Mouse (Mus musculus) C2C12 (cell line): ENCODE measurements around the gene Ptprm. TPM values are rescaled to one million over a fixed set of nuclear protein-coding genes. Genes with fewer than 3 reads are reported as not detected.

Experiments
- H3K27me3 ChIP-seq: one replicate; pipeline ENCODE4 v1.6.1; 2011; ENCODE audit not compliant: control insufficient read depth, insufficient read depth, insufficient read length
- H3K36me3 ChIP-seq: one replicate; pipeline ENCODE4 v1.6.1; 2011; ENCODE audit not compliant: control insufficient read depth, insufficient read depth
- H3K4me3 ChIP-seq: one replicate; pipeline ENCODE4 v1.5.1; 2011; ENCODE audit warnings: mild to moderate bottlenecking, control low read depth; ENCODE audit not compliant: poor library complexity, insufficient read depth, severe bottlenecking
- H3K79me2 ChIP-seq: one replicate; pipeline ENCODE4 v1.6.1; 2011; ENCODE audit not compliant: control insufficient read depth, insufficient read depth
- H3K79me3 ChIP-seq: one replicate; pipeline ENCODE4 v1.6.1; 2011; ENCODE audit warnings: low read depth, control low read depth
- H3ac ChIP-seq: one replicate; pipeline ENCODE3; 2011; ENCODE audit warnings: low read depth; ENCODE audit not compliant: control insufficient read depth, insufficient read length
- CEBPB ChIP-seq: IDR thresholded peaks from one replicate; pipeline ENCODE4 v1.6.1; 2011; ENCODE audit warnings: low read depth, mild to moderate bottlenecking, control low read depth, moderate library complexity
- CTCF ChIP-seq: IDR thresholded peaks from one replicate; pipeline ENCODE4 v1.5.1; 2011; ENCODE audit not compliant: control insufficient read depth, insufficient read depth, insufficient read length
- FOSL1 ChIP-seq: IDR thresholded peaks from one replicate; pipeline ENCODE4 v1.8.0; 2011; ENCODE audit warnings: mild to moderate bottlenecking, low read length; ENCODE audit not compliant: poor library complexity, insufficient read depth, severe bottlenecking
- MAX ChIP-seq: IDR thresholded peaks from one replicate; pipeline ENCODE4 v1.6.1; 2011; ENCODE audit warnings: mild to moderate bottlenecking, control low read depth
- MYOD1 ChIP-seq: IDR thresholded peaks from one replicate; pipeline ENCODE4 v1.6.1; 2011; ENCODE audit warnings: low read depth; ENCODE audit not compliant: control insufficient read depth, insufficient read length
- MYOG ChIP-seq: IDR thresholded peaks from one replicate; pipeline ENCODE4 v1.6.1; 2011; ENCODE audit not compliant: control insufficient read depth, insufficient read length; ENCODE audit errors: extremely low read depth
- USF1 ChIP-seq: IDR thresholded peaks from one replicate; pipeline ENCODE4 v1.6.1; 2011; ENCODE audit warnings: low read depth, mild to moderate bottlenecking, control low read depth, moderate library complexity
- polyA plus RNA-seq: library from polyadenylated mRNA; unstranded; fragments of >200 nt; fragmentation: generic; extraction: Trizol; gene quantifications from one replicate; pipeline ENCODE4 v1.2.1, GENCODE M21; 2012; ENCODE audit warnings: missing spikeins

Ptprm gene
- polyA plus RNA-seq, 1 experiment: 4.4 TPM

DNA sequence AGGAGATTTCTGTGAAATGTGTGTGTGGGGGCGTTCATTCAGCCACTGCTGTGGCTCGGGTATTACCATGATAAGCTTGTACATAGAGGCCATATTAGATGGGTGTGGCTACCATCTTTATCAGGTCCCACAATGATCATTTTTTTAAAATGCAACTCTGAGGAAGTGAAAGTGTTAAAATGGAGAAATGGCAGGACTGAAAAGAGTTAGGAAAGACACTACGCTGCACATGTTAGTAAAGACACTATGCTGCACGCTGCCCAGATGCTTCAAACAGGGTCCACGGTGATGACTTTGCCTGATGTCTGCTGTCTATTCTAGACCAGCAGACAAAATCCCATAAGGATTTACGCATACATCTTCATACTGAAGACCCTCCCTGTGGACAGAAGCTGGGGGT lies 298.6 kb downstream of the Ptprm start:
- Histone ChIP-seq H3ac (no peak overlapping the region), H3K27me3 (no peaks in the 10 kb centered on the region)
- TF ChIP-seq MYOG (no peak), CTCF (no peak), FOSL1 (no peak), MYOD1 (no peak), CEBPB (no peak), USF1 (no peak), MAX (no peak)

DNA sequence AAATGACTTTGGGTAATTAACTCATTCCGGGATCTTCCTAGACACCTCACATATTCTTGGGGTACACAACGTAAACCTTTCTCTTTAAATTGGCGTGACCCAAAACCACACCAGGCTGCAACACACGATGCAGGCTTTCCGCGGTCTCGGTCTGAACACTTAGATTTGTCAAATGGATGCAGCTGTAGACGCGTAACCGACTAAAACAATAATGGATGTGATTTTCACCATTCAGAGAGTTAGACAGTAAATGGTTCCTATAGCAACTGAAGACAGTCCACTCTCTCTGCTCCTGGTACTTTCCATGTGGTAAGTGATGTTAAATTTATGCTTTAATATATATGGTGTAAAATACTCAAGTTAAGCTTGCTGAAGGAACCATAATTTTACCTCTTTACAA lies 300.1 kb downstream of the Ptprm start:
- H3K4me3 ChIP-seq: no peak overlapping the region
- no peak overlapping the region for H3ac ChIP-seq
- H3K27me3 ChIP-seq: no peaks in the 10 kb centered on the region
- no peaks in the 10 kb centered on the region for H3K79me3 ChIP-seq
- TF ChIP-seq CEBPB: no peak
- no peak for TF ChIP-seq USF1
- no peak for TF ChIP-seq MAX
- TF ChIP-seq CTCF: no peak
- no peak for TF ChIP-seq FOSL1
- no peak for TF ChIP-seq MYOD1
- no peak for TF ChIP-seq MYOG
- no peaks in the 10 kb centered on the region for H3K36me3 ChIP-seq
- no peaks in the 10 kb centered on the region for H3K79me2 ChIP-seq

More for the DNA sequence above, 298.6 kb downstream of the Ptprm start:
- H3K36me3 ChIP-seq: no peaks in the 10 kb centered on the region
- no peaks in the 10 kb centered on the region for H3K79me3 ChIP-seq
- H3K4me3 ChIP-seq: no peak overlapping the region
- H3K79me2 ChIP-seq: no peaks in the 10 kb centered on the region

DNA sequence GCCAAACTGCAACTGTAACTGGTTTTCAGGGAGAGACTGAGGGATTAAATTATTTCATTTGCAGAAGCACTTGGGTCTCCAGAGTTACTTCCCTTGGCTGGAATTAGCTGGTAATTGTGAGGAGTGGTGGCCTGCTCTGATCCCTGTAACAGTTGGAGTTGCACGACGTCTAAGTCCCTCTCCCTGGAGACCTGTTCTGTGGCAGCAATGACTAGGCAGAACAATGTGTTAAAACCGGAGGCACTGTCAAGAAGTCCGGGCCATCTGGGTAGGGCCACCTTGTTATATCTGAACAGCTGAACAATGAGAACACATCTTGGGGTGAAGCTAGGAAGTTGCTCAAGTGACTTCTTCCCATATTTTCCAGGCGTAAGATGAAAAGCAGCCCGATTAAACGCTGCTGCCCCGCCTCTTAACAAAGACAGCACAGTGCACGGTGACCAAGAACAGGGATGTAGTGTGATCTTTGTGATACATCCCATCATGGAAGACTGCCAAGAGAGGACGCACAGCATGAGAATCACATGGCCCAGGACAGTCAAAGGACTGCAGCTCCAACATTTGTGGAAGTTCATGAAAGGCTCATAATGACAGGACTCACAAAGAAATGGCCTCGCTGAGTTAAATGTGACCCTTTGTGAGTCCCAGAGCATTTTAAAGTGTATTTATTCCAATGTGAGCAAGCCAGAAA lies 301.5 kb downstream of the Ptprm start:
- Histone ChIP-seq H3K36me3 (no peaks in the 10 kb centered on the region), H3ac (no peak overlapping the region), H3K4me3 (no peak overlapping the region), H3K79me2 (no peaks in the 10 kb centered on the region), H3K79me3 (no peaks in the 10 kb centered on the region), H3K27me3 (no peaks in the 10 kb centered on the region)
- TF ChIP-seq MYOG: no peak
- TF ChIP-seq MYOD1: no peak
- no peak for TF ChIP-seq CEBPB
- TF ChIP-seq MAX: no peak
- no peak for TF ChIP-seq FOSL1
- TF ChIP-seq USF1: no peak
- no peak for TF ChIP-seq CTCF

DNA sequence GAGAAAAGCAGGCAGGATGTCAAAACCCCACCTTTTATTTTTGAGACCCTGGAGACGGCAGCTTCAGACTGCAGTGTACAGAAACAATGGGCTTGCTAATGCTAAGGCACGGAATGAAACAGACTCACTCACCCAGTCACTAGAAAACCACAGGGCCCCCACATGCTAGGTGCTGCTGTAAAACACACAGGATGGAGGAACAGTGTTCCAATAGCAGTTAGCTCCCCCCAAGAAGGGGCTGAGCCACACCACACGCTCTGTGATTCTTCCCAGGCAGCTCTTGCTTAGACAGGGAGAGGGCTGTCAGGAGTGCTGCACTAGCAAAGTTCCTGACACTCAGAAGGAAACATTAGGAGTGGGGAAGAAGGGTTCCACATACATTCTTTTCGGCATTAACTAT lies 306.6 kb downstream of the Ptprm start:
- Histone ChIP-seq H3K4me3 (no peak overlapping the region), H3K79me3 (no peaks in the 10 kb centered on the region), H3ac (no peak overlapping the region), H3K79me2 (no peaks in the 10 kb centered on the region), H3K36me3 (no peaks in the 10 kb centered on the region), H3K27me3 (no peaks in the 10 kb centered on the region)
- TF ChIP-seq FOSL1: no peak
- TF ChIP-seq MYOG: no peak
- no peak for TF ChIP-seq USF1
- no peak for TF ChIP-seq MYOD1
- no peak for TF ChIP-seq CEBPB
- no peak for TF ChIP-seq MAX
- TF ChIP-seq CTCF: no peak

DNA sequence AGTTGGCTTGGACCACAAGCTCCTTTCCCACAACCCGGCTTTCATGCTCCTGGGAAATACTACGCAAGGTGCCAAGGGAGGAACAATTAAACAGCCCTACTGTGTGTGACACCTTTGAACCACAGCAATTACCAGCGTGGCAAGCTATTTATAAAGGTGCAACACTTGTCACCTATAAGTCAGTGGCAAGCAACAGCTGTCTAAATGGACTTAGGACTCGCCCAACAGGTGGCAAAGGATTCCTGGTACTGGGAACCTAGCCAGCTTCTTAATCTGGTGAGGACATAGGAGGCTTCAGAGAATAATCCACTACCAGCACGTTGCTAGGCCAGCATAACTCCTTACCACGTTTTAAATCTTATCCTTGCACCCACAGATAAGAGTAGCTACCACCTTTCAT lies 315.7 kb downstream of the Ptprm start:
- no peaks in the 10 kb centered on the region for H3K27me3 ChIP-seq
- H3K36me3 ChIP-seq: no peaks in the 10 kb centered on the region
- TF ChIP-seq MYOG (no peak), CTCF (no peak), CEBPB (no peak), FOSL1 (no peak), MAX (no peak), USF1 (no peak), MYOD1 (no peak)
- H3K79me2 ChIP-seq: no peaks in the 10 kb centered on the region
- H3ac ChIP-seq: no peak overlapping the region
- H3K4me3 ChIP-seq: no peak overlapping the region
- H3K79me3 ChIP-seq: no peaks in the 10 kb centered on the region

DNA sequence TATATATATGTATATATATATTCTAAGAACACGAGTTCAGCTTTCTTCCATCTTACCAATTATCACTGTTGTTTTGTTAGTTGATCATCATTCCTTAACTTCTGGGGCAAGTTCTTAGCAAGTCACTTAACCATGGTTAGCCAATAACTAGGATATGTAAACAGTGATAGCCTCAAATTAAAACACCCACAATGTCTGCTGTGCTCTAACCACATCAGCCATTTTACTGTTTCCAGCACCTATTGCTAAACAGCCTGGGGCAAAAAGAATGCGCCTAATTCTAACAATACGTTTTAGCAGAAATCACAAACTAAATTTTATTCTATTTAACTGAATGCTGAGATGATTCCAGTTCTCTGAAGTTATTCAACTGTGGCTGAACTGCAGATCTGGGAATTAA lies 320.7 kb downstream of the Ptprm start:
- Histone ChIP-seq H3K79me3 (no peaks in the 10 kb centered on the region), H3ac (no peak overlapping the region), H3K36me3 (no peaks in the 10 kb centered on the region), H3K27me3 (no peaks in the 10 kb centered on the region), H3K4me3 (no peak overlapping the region), H3K79me2 (no peaks in the 10 kb centered on the region)
- TF ChIP-seq MYOD1: no peak
- no peak for TF ChIP-seq MAX
- TF ChIP-seq MYOG: no peak
- no peak for TF ChIP-seq FOSL1
- no peak for TF ChIP-seq USF1
- no peak for TF ChIP-seq CTCF
- no peak for TF ChIP-seq CEBPB
